Mouse (Mus musculus): ENCODE results near the gene Sccpdh. TPM values are rescaled to one million over a fixed set of nuclear protein-coding genes. Genes with fewer than 3 reads are reported as not detected.

The Sccpdh gene
- total RNA-seq, 2 experiments from 2014 or later: 69.1 to 69.4 TPM

DNA sequence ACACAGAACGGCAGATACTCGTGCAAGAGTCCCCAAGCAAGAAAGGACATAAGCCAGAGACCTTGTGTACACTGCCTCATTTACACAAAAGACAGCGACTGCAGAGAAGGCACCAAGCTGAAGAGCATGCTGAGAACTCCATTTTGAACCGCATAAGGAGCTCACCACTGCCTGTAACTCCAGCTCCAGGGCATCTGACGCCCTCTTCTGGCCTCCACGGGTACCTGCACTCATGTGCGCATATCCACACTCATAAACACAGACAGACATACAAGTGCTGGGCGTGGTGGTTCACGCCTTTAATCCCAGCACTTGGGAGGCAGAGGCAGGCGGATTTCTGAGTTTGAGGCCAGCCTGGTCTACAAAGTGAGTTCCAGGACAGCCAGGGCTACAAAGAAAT, 60.7 kb downstream of the Sccpdh start:
- DNase-seq (ENCODE audit: low spot score in 2 of 2): no peak

- DNase-seq (ENCODE audit: low spot score in 2 of 2): no peak
These were observed 63.4 kb downstream of the Sccpdh start for GRCm38 (mm10) chr1:179731391-179731790.

GRCm38 (mm10) chr1:179734500-179735474, 66.8 kb downstream of the Sccpdh start:
- peak; percentile 68 to 72 for DNase-seq (ENCODE audit: low spot score in 2 of 2)

GRCm38 (mm10) chr1:179736483-179736882, 68.5 kb downstream of the Sccpdh start:
- DNase-seq (ENCODE audit: low spot score in 2 of 2): no peak

Other genes starting within 250 kb of the Sccpdh start
- 10 to 100 TPM; 18.2 to 19.3 TPM for gene Smyd3, start 150.2 kb upstream of the Sccpdh start, total RNA-seq (2021)
- gene Tfb2m, start 121.9 kb upstream of the Sccpdh start, total RNA-seq (2021): 10 to 100 TPM; 21.4 to 23.9 TPM
- gene Cnst, start 121.8 kb upstream of the Sccpdh start, total RNA-seq (2021): 10 to 100 TPM; 30.9 to 32.8 TPM
- under 1 TPM; 0.19 to 0.32 TPM for gene Kif28, start 77.1 kb downstream of the Sccpdh start, total RNA-seq (2021)
- gene Gm10518, start 135.2 kb downstream of the Sccpdh start, total RNA-seq (2021): not detected
- gene Ahctf1, start 135.5 kb downstream of the Sccpdh start, total RNA-seq (2021): 10 to 100 TPM; 27.9 to 28.5 TPM